Mouse (Mus musculus): ENCODE results near the gene Rab39. TPM values are rescaled to one million over a fixed set of nuclear protein-coding genes. Genes with fewer than 3 reads are reported as not detected.

Rab39 gene
- total and polyA plus RNA-seq, 2 experiments from 2014 or later, result 0.83 to 2.5 TPM

GRCm38 (mm10) chr9:53702991-53703390 lies 3.0 kb downstream of the Rab39 start:
- Histone ChIP-seq H3K36me3 (ENCODE audit: insufficient read depth, low read length) (no peaks in the 10 kb centered on the region), H3K4me3 (ENCODE audit: low read depth, low read length) (no peak overlapping the region), H3K9me3 (ENCODE audit: low read length) (no peaks in the 10 kb centered on the region), H3K4me1 (ENCODE audit: insufficient read depth, low read length) (0 out of 2 replicates have a peak, but pooled peaks cover 4% of the 10 kb centered on the region), H3K9ac (replicated peaks; ENCODE audit: low read length, poor library complexity, severe bottlenecking) (no peak overlapping the region), H3K4me2 (ENCODE audit: low read depth, low read length, poor library complexity, severe bottlenecking) (no peak overlapping the region), H3K27ac (ENCODE audit: low read depth, low read length) (no peak overlapping the region), H3K27me3 (ENCODE audit: insufficient read depth, low read length) (no peaks in the 10 kb centered on the region)
- WGBS, result 100% methylated on average over 1 of the region's 1 CpGs
- TF ChIP-seq CTCF (IDR thresholded peaks at IDR 0.05), result no peak
- ATAC-seq (ENCODE audit: low FRiP score) (no peak), DNase-seq (ENCODE audit: low spot score) (no peak)

- no peak overlapping the region for H3K9ac ChIP-seq (replicated peaks; ENCODE audit: low read length, poor library complexity, severe bottlenecking)
- ATAC-seq (ENCODE audit: low FRiP score) (no peak), DNase-seq (ENCODE audit: low spot score) (no peak)
- H3K27me3 ChIP-seq (ENCODE audit: insufficient read depth, low read length), result no peaks in the 10 kb centered on the region
- no peaks in the 10 kb centered on the region for H3K4me1 ChIP-seq (ENCODE audit: insufficient read depth, low read length)
- no peak overlapping the region for H3K4me2 ChIP-seq (ENCODE audit: low read depth, low read length, poor library complexity, severe bottlenecking)
- H3K4me3 ChIP-seq (ENCODE audit: low read depth, low read length), result no peak overlapping the region
- no peak overlapping the region for H3K27ac ChIP-seq (ENCODE audit: low read depth, low read length)
- WGBS, result 72% methylated on average over 4 of the region's 4 CpGs
- H3K9me3 ChIP-seq (ENCODE audit: low read length), result no peaks in the 10 kb centered on the region
- TF ChIP-seq CTCF (IDR thresholded peaks at IDR 0.05), result no peak
- H3K36me3 ChIP-seq (ENCODE audit: insufficient read depth, low read length), result no peaks in the 10 kb centered on the region
Measured at GRCm38 (mm10) chr9:53700496-53700895, 5.5 kb downstream of the Rab39 start.

DNA sequence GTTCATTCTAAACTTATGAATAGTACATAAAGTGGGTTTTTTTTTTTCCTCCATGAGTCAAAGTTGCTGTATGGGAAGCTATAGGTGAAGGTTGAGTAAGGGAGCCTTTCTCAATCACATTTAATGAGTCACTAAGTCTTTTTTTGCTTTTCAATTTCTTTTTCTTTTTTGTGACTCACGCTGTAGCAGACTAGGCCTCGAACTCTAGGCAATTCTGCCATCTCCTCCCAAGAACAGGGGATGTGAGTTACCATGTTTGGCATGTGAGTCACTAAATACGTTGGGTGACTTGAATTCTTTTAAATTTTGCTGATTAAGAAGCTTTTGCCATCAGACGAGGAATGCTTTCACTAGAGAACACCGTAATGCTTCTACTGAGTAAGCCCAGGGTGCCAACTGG lies 10.2 kb downstream of the Rab39 start:
- H3K4me2 ChIP-seq (ENCODE audit: low read depth, low read length, poor library complexity, severe bottlenecking), result no peak overlapping the region
- H3K27ac ChIP-seq (ENCODE audit: low read depth, low read length), result no peak overlapping the region
- no peak overlapping the region for H3K4me3 ChIP-seq (ENCODE audit: low read depth, low read length)
- ATAC-seq (ENCODE audit: low FRiP score) (no peak), DNase-seq (ENCODE audit: low spot score) (no peak)
- H3K9me3 ChIP-seq (ENCODE audit: low read length), result no peaks in the 10 kb centered on the region
- H3K4me1 ChIP-seq (ENCODE audit: insufficient read depth, low read length), result no peaks in the 10 kb centered on the region
- H3K36me3 ChIP-seq (ENCODE audit: insufficient read depth, low read length), result no peaks in the 10 kb centered on the region
- no peak for TF ChIP-seq CTCF (IDR thresholded peaks at IDR 0.05)
- 92% methylated on average over 5 of the region's 5 CpGs for WGBS
- no peaks in the 10 kb centered on the region for H3K27me3 ChIP-seq (ENCODE audit: insufficient read depth, low read length)
- H3K9ac ChIP-seq (replicated peaks; ENCODE audit: low read length, poor library complexity, severe bottlenecking), result no peak overlapping the region

DNA sequence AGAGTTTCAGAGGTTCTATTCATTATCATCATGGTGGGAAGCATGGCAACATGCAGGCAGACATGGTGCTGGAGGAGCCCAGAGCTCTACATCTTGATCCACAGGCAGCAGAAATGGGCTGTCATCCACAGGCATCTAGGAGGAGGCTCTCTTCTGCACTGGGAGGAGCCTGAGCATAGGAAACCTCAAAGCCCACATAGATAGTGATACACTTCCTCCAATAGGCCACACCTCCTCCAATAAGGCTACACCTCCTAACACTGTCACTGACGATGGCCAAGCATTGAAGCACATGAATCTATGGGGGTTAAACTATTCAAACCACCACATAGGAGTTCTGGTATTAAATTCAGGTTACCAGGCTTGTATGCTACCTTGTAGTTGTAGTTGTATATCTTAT lies 12.3 kb downstream of the Rab39 start:
- no peak for ATAC-seq (ENCODE audit: low FRiP score)
- DNase-seq (ENCODE audit: low spot score), result no peak
- no peaks in the 10 kb centered on the region for H3K4me1 ChIP-seq (ENCODE audit: insufficient read depth, low read length)
- no peaks in the 10 kb centered on the region for H3K9me3 ChIP-seq (ENCODE audit: low read length)
- no peak overlapping the region for H3K27ac ChIP-seq (ENCODE audit: low read depth, low read length)
- TF ChIP-seq CTCF (IDR thresholded peaks at IDR 0.05), result no peak
- H3K27me3 ChIP-seq (ENCODE audit: insufficient read depth, low read length), result no peaks in the 10 kb centered on the region
- 74% methylated on average over 1 of the region's 1 CpGs for WGBS
- H3K4me2 ChIP-seq (ENCODE audit: low read depth, low read length, poor library complexity, severe bottlenecking), result no peak overlapping the region
- no peak overlapping the region for H3K9ac ChIP-seq (replicated peaks; ENCODE audit: low read length, poor library complexity, severe bottlenecking)
- no peaks in the 10 kb centered on the region for H3K36me3 ChIP-seq (ENCODE audit: insufficient read depth, low read length)
- no peak overlapping the region for H3K4me3 ChIP-seq (ENCODE audit: low read depth, low read length)

- 50% methylated on average over 7 of the region's 7 CpGs for WGBS
- H3K27ac ChIP-seq (ENCODE audit: low read depth, low read length), result no peak overlapping the region
- no peaks in the 10 kb centered on the region for H3K4me1 ChIP-seq (ENCODE audit: insufficient read depth, low read length)
- DNase-seq (ENCODE audit: low spot score), result no peak
- no peak for ATAC-seq (ENCODE audit: low FRiP score)
- H3K9me3 ChIP-seq (ENCODE audit: low read length), result no peaks in the 10 kb centered on the region
- no peak overlapping the region for H3K9ac ChIP-seq (replicated peaks; ENCODE audit: low read length, poor library complexity, severe bottlenecking)
- H3K4me3 ChIP-seq (ENCODE audit: low read depth, low read length), result no peak overlapping the region
- no peak for TF ChIP-seq CTCF (IDR thresholded peaks at IDR 0.05)
- no peaks in the 10 kb centered on the region for H3K27me3 ChIP-seq (ENCODE audit: insufficient read depth, low read length)
- H3K36me3 ChIP-seq (ENCODE audit: insufficient read depth, low read length), result no peaks in the 10 kb centered on the region
- no peak overlapping the region for H3K4me2 ChIP-seq (ENCODE audit: low read depth, low read length, poor library complexity, severe bottlenecking)
Measured at GRCm38 (mm10) chr9:53691745-53692670, 14.0 kb downstream of the Rab39 start.

DNA sequence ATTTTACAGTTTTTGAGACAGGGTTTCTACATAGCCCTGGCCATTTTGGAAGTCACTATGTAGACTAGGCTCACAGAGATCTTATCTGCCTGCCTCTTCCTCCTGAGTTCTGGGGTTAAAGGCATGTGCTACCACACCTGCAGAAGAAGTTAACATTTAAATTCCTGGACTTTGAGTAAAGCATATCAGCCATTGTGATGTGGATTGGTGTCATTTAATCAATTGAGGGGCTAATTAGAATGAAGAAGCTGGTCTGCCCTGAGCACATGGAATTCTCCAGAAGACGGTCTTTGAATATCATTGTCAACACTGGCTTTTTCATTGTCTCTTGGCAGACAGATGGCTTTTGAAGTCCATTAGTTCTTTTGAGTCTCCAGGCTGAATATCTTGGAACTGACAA lies 25.2 kb downstream of the Rab39 start:
- no peak for ATAC-seq (ENCODE audit: low FRiP score)
- H3K4me2 ChIP-seq (ENCODE audit: low read depth, low read length, poor library complexity, severe bottlenecking), result no peak overlapping the region
- DNase-seq (ENCODE audit: low spot score), result no peak
- H3K4me3 ChIP-seq (ENCODE audit: low read depth, low read length), result no peak overlapping the region
- H3K9ac ChIP-seq (replicated peaks; ENCODE audit: low read length, poor library complexity, severe bottlenecking), result no peak overlapping the region
- no peaks in the 10 kb centered on the region for H3K4me1 ChIP-seq (ENCODE audit: insufficient read depth, low read length)
- TF ChIP-seq CTCF (IDR thresholded peaks at IDR 0.05), result no peak
- 88% methylated on average over 1 of the region's 1 CpGs for WGBS
- H3K27me3 ChIP-seq (ENCODE audit: insufficient read depth, low read length), result no peaks in the 10 kb centered on the region
- H3K9me3 ChIP-seq (ENCODE audit: low read length), result no peaks in the 10 kb centered on the region
- no peaks in the 10 kb centered on the region for H3K36me3 ChIP-seq (ENCODE audit: insufficient read depth, low read length)
- no peak overlapping the region for H3K27ac ChIP-seq (ENCODE audit: low read depth, low read length)

Data from midbrain, postnatal 0 days (tissue).